Mouse (Mus musculus) ES-Bruce4 (cell line): ENCODE data around the gene Atp5s.

Experiments used
- CTCF ChIP-seq: IDR thresholded peaks from one replicate; pipeline ENCODE4 v1.8.1; 2011; ENCODE audit warnings: low read depth, low read length
- EP300 ChIP-seq: IDR thresholded peaks from 2 replicates; pipeline ENCODE4 v1.6.1; 2011; ENCODE audit warnings: low read depth, low read length; ENCODE audit not compliant: insufficient read depth
- POLR2A ChIP-seq: IDR thresholded peaks from one replicate; pipeline ENCODE4 v1.8.1; 2011; ENCODE audit warnings: low read length; ENCODE audit not compliant: insufficient read depth

GRCm38 (mm10) chr12:69682788-69683419 is 41.8 kb upstream of the Atp5s start:
- TF ChIP-seq CTCF, result no peak
- TF ChIP-seq POLR2A, result no peak
- TF ChIP-seq EP300, result no peak
